Mouse (Mus musculus) lung, adult 18-20 months (tissue): ENCODE measurements around the gene Rad23a.

Experiments
- DNase-seq, 2 experiments: peaks; one replicate each; pipeline ENCODE4 v3.0.0; 2022; ENCODE audit warnings: mixed read lengths in 2 of 2

The Rad23a gene

GRCm38 (mm10) chr8:84840248-84840999, at the start of gene Rad23a:
Gene Rad23a (minus strand): TSS chr8:84840665.
- DNase-seq = peak; percentile 91 to 92

- no peak for DNase-seq
Observed at GRCm38 (mm10) chr8:84889141-84889540, 48.7 kb upstream of the Rad23a start.

DNA sequence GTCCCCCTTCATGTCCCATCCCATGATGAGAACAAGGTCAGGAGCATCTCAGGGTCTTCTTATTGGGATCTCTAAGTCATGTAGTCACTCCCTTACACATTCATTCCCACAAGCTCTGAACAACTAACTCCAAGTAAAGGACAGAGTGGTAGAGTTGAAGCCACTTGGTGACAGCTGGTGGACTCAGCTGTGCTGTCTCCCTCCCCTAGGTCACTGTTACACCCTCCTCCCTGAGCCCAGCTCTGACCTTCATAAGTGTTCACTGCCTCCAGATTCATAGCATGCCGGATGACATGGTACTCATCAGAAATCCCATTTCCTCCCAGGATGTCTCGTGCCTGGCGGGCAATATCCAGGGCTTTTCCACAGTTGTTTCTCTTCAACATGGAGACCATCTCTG, 47.8 kb upstream of the Rad23a start:
- DNase-seq = no peak

DNA sequence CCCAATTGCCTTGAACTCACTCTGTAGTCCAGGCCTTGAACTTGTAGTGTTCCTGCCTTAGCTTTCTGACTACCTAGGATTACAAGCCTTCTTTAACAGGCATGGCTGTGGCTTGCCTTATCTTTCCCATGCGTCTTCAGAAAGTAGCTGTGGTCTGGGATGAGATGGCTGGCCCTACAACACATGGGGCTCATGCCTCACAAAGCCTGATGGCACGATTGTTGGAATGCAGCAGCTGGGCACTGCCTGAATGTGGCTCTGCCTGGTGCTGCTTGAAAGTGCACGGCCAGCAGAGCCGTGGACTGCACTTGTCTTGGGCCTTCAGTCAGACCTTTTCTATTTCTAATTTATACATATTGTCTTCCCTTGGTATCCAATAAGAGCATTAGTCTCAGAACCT, 44.3 kb upstream of the Rad23a start:
- no peak for DNase-seq

DNA sequence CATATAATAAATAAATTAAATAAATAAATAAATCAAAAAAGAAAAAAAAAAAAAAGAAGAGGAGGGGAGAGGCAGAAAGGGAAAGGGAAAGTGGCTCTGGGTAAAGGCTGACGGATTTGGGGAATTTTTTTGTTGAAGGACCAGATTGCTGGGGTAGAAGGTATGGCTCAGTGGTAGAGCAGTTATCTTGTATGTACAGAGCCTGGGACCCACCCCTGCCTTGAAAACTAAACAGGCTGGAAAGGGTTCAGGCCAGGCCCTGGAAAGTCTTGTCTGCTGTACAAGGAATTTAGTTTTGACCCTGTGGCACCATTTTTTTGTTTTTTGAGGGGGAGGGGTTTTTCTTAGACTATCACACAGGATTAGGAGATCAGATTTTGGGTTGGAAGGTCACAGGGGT, 38.5 kb upstream of the Rad23a start:
- DNase-seq = no peak

- no peak for DNase-seq
Observed at GRCm38 (mm10) chr8:84877297-84878035, 37.0 kb upstream of the Rad23a start.

- no peak for DNase-seq
Observed at GRCm38 (mm10) chr8:84874339-84874738, 33.9 kb upstream of the Rad23a start.

GRCm38 (mm10) chr8:84873016-84873415, 32.6 kb upstream of the Rad23a start:
- no peak for DNase-seq

GRCm38 (mm10) chr8:84872309-84872965, 32.0 kb upstream of the Rad23a start:
- DNase-seq = peak; percentile 41 to 44

DNA sequence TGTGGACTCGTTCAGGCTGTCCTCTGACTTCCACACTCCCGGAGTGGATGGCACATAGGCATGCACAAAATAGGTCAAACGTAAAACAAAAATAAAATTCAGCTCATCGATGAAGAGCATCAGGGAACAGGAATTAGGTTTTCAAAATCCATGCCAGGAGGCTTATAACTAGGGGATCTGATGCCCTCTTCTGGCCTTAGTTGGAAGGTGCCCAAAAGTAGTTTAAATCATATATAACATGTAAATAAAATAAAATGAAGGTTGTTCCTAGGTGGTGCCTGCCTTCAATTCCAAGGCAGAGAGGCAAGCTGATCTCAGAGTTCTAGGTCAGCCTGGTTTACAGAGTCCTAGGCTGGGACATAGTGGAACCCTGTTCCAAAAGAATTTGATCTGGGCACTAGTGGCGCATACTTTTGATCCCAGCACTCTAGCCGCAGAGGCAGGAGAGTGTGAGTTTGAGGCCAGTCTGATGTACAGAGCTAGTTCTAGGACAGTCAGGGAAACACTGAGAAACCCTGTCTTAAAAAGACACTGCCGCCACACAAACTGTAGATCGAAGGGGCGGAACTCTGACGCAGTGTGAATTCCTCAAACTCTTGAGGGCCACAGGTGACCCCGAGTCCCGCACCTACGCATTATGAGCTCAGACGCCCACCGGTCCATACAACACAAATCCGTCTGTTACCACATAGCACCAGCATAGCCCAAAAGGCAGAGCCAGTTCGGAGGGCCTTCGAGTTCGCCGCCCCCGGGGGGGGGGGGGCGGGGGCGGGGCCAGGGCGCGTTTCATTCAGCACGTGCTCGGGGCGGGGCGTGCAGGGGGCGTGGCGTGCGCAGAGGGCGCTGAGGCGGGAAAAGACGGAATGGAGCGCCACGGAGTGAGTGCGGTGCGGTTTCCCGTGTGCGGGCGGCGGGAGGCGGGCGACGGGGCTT, 31.2 kb upstream of the Rad23a start, which contains the start of gene Syce2:
Gene Syce2 (plus strand): TSS at position 736 of the 933 bp plus-strand sequence.
- peak; percentile 81 to 87 for DNase-seq

GRCm38 (mm10) chr8:84856864-84857441, 16.5 kb upstream of the Rad23a start, which contains the start of gene Farsa:
Gene Farsa (plus strand): TSS chr8:84856989.
- peak; percentile 93 to 94 for DNase-seq

GRCm38 (mm10) chr8:84856434-84856833, 16.0 kb upstream of the Rad23a start:
- no peak for DNase-seq

DNA sequence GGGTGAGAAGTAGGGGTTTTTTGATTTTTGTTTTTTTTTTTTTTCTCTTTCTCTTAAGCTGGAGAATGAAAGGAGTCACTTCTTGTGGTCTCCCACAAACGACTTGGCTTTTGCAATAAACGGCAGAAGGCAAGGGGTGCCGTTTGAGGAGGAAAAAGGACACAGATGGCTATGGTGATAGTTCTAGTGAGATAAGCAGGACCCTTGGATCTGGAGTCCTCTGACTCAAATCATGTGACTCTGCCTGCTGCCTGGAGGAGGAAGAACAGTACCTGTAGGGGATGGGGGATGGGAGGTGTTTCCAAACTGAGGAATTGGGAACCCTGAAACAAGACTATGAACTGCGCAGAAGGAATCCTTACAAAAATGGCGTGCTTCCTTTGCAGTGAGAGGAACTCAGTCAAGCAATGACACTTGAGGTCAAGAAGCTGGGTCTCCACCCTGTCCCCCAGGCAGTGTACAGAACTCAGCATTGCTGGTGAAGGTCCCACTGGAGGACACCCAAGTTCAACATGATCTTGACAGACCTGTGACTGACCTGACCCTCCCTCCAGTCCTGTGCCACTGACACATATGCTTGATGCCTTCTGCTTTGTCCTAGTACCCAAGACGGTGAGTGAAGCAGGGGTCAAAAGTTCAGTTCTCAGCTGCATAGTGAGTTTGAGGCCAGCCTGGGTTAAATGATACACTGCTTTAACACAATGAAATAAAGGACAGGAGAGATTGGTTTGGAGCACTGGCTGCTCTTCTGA, 7.4 kb upstream of the Rad23a start:
- DNase-seq = peak in 1 of 2 experiments; percentile 20

DNA sequence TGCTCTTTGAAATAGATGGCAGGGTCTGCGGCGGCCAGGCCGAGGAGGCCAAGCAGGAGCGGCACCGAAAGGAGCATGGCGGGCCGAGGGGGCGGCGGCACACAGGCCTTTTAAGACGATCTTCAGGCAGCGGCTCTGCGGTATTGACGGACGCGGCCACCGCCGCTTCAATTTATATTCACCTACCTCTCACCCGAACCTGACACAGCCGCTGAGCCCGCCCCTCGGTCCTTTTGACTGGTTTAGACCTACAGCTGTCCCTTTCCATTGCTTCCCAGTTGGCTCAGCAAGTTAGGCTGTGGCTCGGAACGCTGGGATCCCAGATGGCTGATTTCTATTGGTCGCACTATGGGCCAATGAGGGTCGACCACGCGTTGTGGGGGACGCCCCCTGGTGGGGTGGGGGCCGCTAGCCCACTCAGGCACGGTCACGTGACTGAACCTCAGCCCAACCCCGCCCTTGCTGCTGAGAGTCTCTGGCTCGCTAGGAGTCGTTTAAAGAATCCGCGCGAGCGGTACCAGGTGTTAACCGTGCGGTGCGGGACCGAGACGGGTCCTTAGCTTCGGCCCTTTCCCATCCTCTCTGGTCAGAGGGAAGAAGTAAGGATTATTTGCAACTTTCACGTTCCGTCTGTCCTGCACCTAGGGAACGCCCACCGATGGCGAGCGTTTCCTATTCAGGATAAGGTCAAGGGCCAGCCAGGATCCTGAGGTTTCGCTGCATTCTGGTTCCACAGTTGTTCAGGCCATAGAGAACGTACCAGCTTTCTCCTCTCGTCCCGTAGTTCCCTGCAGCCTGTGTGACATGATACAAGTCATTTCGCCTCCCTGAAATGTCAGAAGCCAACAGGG, 6.5 kb upstream of the Rad23a start, which contains the start of gene Calr:
Gene Calr (minus strand): TSS at position 213 of the 851 bp plus-strand sequence.
- DNase-seq = peak; percentile 100

DNA sequence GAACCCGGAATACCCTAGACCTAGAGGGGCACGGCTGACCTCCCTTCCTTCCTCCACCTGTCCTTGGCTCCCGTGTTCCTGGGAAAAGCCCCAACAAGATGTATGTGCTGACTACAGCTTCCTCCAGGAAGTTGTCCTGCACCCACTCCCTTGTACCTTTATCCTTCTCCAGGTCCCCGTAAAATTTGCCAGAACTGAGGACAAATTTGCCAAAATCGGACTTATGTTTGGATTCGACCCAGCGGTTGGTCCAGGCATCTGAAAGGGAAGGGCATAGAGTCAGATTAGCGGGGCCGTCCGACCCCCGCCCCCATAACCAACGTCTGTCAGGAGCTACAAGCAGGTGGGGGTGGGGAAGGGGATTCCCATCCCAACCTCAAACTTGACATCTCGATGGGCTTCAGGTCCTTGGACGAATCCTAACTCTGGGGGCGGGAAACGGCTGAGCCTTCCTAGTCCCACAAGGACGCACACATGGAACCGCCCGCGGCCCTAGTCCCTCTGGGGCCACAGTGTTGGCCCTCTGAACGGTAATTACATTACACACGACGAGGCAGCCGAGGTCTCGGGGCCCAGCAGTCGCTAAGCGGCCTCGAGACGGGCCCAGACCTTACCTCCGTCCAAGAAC, 5.7 kb upstream of the Rad23a start:
- DNase-seq = no peak

DNA sequence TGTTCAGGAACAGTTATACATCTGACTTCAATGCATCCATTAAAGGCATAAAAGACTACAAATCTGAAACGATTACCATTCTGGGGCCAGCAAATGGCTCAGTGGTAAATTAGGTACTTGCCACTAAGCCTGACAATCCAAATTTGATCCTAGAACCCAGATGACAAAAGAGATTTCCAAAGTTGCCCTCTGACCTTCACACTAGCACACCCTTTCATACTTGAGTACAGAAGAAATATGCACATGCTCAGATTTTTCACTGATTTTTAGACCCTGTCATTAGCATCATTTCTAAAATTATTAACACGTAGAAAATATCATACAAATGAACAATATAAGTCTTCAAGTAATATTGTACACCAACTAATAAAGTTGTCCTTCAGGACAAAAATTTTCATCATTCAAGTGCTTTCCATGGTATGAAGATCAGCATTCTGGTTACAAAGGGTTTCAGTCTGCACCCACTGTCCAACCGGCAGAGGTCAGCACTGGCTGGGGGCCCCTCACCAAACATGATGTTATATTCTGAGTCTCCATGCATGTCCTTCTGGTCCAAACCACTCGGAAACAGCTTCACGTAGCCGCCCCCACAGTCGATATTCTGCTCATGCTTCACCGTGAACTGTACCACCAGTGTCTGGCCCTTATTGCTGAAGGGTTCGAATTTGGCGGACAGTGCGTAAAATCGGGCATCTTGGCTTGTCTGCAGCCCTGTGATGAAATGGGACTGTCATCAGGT, 5.1 kb upstream of the Rad23a start:
- peak; percentile 32 to 41 for DNase-seq

- DNase-seq = no peak
Observed at GRCm38 (mm10) chr8:84844397-84845070, 4.1 kb upstream of the Rad23a start.

DNA sequence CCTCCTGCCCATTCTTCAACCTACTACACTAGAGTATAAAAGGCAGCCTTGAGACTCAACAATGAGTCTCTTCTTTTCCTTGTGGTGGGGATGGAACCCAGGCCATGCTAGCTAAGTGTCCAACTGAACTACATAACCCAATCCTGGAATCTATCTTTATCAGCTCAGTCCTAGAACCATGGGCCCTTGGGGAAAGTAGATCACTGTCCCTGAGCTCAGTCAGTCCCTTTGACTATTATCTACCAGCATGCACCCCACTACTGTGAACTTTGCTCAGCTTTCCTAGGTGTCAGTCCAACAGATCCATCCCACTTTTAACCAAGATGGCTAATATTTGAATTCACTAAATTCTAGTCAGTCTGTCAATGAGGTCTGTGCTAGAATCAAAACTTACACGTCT, 1.0 kb upstream of the Rad23a start:
- no peak for DNase-seq
